Mouse (Mus musculus) spleen, adult 2 months (tissue): ENCODE measurements around the gene Ppm1h. TPM values are rescaled to one million over a fixed set of nuclear protein-coding genes. Genes with fewer than 3 reads are reported as not detected.

ENCODE experiments used
- DNase-seq, 2 experiments: peaks; one replicate each; pipeline versions ENCODE4 v3.0.0 to v3.0.0-alpha.2; 2012 to 2021; ENCODE audit warnings: low spot score in 2 of 2, low read depth in 1 of 2
- H3K27ac ChIP-seq: fragments of 200-500 bp; 2 replicates; pipeline ENCODE4 v1.5.1; 2012; ENCODE audit warnings: low read length, inconsistent platforms; ENCODE audit not compliant: insufficient read depth
- H3K27me3 ChIP-seq: fragments of 200-500 bp; 2 replicates; pipeline ENCODE4 v1.6.1; 2012; ENCODE audit warnings: mild to moderate bottlenecking, moderate library complexity, low read length, inconsistent platforms; ENCODE audit not compliant: control insufficient read depth, insufficient read depth
- H3K36me3 ChIP-seq: fragments of 200-500 bp; 2 replicates; pipeline ENCODE4 v1.6.1; 2012; ENCODE audit warnings: mild to moderate bottlenecking, low read length, inconsistent platforms; ENCODE audit not compliant: control insufficient read depth, insufficient read depth
- H3K4me1 ChIP-seq: fragments of 200-500 bp; 2 replicates; pipeline ENCODE4 v1.6.1; 2011; ENCODE audit warnings: inconsistent platforms; ENCODE audit not compliant: control insufficient read depth, insufficient read depth, insufficient read length
- H3K4me3 ChIP-seq: fragments of 200-500 bp; 2 replicates; pipeline ENCODE4 v1.5.1; 2011; ENCODE audit warnings: mild to moderate bottlenecking, inconsistent platforms; ENCODE audit not compliant: insufficient read depth, insufficient read length; ENCODE audit errors: extremely low read depth
- CTCF ChIP-seq: fragments of 200-500 bp; IDR thresholded peaks from 2 replicates; pipeline ENCODE4 v1.5.1; 2011; ENCODE audit warnings: mild to moderate bottlenecking, inconsistent platforms; ENCODE audit not compliant: insufficient read depth, insufficient read length, insufficient replicate concordance; ENCODE audit errors: extremely low read depth
- POLR2A ChIP-seq: fragments of 200-500 bp; IDR thresholded peaks from 2 replicates; pipeline ENCODE4 v1.6.1; 2011; ENCODE audit warnings: low read depth, low read length, inconsistent platforms
- WGBS: fragments of 180-500 bp; shearing (Covaris S2); methylation state at CpG from one replicate; pipeline ENCODE4 v1.1.7; 2018; 5-methylcytosine and 5-hydroxymethylcytosine counted together
- polyA plus RNA-seq: library from polyadenylated mRNA; depleted of rRNA; stranded (reverse); fragments of >200 nt; gene quantifications from 2 replicates; pipeline ENCODE4 v1.2.3, GENCODE M21; 2012; rRNA removed

The Ppm1h gene
- 9.7 and 13.9 TPM in 2 replicates for polyA plus RNA-seq

DNA sequence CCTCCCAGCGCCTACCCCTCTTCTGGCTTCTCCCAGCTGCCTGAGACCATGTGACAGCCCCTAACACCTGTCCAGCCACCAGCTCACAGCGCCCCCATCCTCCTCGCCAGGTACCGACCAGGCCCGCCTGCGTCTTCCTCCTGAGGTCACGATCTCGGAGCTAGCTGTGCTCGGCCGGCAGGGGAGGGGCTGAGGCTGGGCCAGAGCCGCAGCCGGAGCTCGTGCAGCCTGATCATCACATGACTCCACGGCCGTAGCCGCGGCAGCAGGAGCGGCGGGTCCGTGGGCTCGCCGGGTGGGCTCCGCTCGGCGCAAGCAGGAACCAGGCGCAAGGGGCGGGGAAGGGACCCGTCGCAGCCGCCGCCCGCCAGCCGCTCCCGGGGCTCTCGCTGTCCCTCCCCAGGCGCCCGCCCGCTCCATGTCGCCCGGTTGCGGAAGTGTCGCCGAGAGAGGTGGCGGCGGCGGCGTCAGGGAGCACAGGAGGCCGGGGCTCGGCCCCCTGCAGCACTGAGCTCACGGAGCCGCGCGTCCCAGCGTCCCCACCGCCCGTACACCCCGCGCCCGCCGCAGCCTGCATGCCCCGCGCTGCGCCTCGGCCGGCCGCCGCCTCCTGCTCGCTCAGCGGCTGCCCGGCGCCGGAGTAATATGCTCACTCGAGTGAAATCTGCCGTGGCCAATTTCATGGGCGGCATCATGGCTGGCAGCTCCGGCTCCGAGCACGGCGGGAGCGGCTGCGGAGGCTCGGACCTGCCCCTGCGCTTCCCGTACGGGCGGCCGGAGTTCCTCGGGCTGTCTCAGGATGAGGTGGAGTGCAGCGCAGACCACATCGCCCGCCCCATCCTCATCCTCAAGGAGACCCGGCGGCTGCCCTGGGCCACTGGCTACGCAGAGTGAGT lies at the start of gene Ppm1h:
Ppm1h (plus strand) TSS at position 222 of the 896 bp plus-strand sequence.
- no peaks in the 10 kb centered on the region; the same call in none of the 2 replicates for H3K4me1 ChIP-seq
- H3K4me3 ChIP-seq: peak within 1 kb of the TSS; percentile 73
- peaks cover 7% of the 10 kb centered on the region for H3K27me3 ChIP-seq
- WGBS: under 1% methylated on average over 79 of the region's 94 CpGs
- peak within 1 kb of the TSS; percentile 89 for H3K27ac ChIP-seq
- DNase-seq: peak in 1 of 2 experiments; percentile 59
- no peaks in the 10 kb centered on the region for H3K36me3 ChIP-seq
- TF ChIP-seq CTCF (peak; percentile 14; the same call in 1 of the 2 replicates), POLR2A (no peak; the same call in 1 of the 2 replicates)

DNA sequence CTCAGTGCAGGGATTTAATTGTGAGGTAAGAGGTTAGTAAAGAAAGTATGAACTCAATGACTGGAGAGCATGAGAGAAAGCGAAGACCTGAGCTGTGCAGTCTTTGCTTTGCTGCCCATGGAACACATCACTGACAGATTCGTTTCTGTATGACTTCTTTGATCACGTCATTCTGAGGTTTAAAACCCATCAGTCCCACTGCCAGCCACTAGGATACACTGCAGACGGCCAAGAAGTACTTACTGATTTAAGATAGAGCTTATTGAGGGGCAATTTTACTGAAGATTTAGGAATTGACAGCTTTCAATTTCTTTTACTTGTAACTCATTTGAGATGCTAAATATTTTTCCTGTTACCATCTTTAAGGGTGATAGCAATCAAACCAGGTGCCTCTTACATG lies 49.6 kb upstream of the Ppm1h start:
- TF ChIP-seq CTCF: no peak
- TF ChIP-seq POLR2A: no peak
- H3K4me1 ChIP-seq: no peaks in the 10 kb centered on the region
- 62% methylated on average over 4 of the region's 4 CpGs for WGBS

DNA sequence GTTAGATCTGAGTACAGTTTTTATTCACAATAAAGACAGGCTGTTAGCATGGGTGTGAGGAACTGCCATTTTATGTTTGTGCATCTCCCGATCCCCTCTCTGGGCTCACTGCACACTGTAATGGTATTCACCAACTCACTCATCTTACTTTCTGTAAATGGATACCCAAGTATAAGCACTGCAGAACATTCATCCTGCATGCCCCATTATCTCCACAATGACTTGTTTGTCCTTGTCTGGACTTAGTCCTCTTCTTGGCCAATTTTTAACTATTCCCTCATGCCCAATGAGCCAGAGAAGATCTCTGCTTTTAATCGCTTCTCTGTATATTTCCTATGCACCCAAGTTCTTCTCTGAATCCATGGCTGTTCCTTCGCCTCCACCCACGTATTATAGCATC lies 38.7 kb upstream of the Ppm1h start:
- no peak for DNase-seq
- WGBS: 88% methylated on average over 4 of the region's 4 CpGs

More for the DNA sequence above, 49.6 kb upstream of the Ppm1h start:
- Histone ChIP-seq H3K27me3 (no peaks in the 10 kb centered on the region), H3K36me3 (no peaks in the 10 kb centered on the region), H3K27ac (no peak overlapping the region), H3K4me3 (no peak overlapping the region)
- DNase-seq: no peak

DNA sequence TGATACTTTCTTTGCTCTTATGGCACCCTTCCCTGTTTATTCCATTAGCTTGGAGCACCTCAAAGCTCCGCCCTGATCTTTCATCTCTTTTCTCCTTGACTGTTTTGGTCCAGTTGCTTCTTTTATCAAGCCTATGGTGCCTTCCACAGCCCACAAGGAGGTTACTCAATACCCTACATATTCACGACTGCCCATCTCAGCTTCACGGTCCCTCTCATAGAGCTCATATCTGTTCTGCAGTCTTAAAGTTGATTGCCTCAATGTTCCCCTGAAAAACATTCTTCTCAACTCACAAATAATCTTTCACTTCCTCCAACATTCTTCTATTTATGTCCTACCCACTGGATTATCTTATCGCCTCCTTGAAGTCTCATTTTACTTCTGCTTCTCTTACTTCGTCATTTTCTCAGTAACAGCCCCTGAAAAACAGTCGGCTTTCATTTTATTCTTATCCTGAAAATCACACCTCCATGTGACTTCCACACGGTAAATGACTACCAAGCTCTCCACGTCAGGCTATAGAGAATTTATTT lies 37.2 kb upstream of the Ppm1h start:
- no peak overlapping the region for H3K4me3 ChIP-seq
- H3K36me3 ChIP-seq: no peaks in the 10 kb centered on the region
- H3K27me3 ChIP-seq: no peaks in the 10 kb centered on the region
- no peaks in the 10 kb centered on the region for H3K4me1 ChIP-seq
- WGBS: 53% methylated on average over 8 of the region's 8 CpGs
- TF ChIP-seq POLR2A (no peak), CTCF (no peak)
- H3K27ac ChIP-seq: no peak overlapping the region
- DNase-seq: no peak

More for the DNA sequence above, 38.7 kb upstream of the Ppm1h start:
- Histone ChIP-seq H3K36me3 (no peaks in the 10 kb centered on the region), H3K4me1 (no peaks in the 10 kb centered on the region), H3K4me3 (no peak overlapping the region), H3K27ac (no peak overlapping the region), H3K27me3 (no peaks in the 10 kb centered on the region)
- TF ChIP-seq CTCF (no peak), POLR2A (no peak)

DNA sequence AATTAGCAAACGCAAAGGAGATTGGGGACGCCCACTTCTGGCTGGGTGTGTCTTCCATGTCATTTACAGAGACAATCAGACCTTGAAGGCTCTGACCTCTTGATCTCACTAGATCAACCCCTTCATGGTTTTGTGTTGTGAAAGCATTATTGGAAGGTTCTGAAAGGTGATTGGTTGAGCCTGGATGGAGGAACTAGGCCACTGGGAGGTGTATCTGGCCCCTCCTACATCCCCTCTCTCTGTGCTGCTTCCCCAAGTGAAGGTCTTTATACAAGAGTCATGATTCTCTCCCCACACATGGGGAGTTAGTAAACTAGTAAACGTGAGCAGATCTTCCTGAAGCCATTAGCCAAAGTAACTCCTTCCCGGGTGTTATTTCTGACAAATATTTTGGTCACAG lies 36.4 kb upstream of the Ppm1h start:
- H3K27ac ChIP-seq: no peak overlapping the region
- H3K27me3 ChIP-seq: no peaks in the 10 kb centered on the region
- no peak for DNase-seq
- H3K36me3 ChIP-seq: no peaks in the 10 kb centered on the region
- no peaks in the 10 kb centered on the region for H3K4me1 ChIP-seq
- TF ChIP-seq POLR2A (no peak), CTCF (no peak)
- 80% methylated on average over 4 of the region's 4 CpGs for WGBS
- no peak overlapping the region for H3K4me3 ChIP-seq

DNA sequence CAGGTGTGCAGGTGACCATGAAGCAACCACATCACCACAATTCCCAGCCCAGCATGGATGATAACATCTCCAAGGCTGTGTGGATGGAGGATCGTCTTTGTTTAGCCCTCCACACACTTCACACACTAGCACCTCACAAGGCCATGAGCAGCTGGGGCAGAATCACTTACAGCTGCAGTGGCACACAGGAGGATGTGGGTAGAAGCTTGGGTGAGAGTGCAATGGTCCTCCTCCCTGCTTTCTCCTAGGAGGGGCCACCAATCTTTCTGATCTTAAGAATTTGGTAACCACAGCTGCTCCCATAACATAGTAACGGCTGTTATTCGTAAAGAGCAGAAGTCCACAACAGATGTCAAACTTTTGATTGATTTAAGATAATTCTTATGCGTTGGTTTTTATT lies 26.6 kb upstream of the Ppm1h start:
- WGBS: 22% methylated on average over 4 of the region's 4 CpGs
- peak; percentile 13 to 42 for DNase-seq
- H3K4me1 ChIP-seq: no peaks in the 10 kb centered on the region
- H3K36me3 ChIP-seq: no peaks in the 10 kb centered on the region
- no peak overlapping the region for H3K4me3 ChIP-seq
- H3K27me3 ChIP-seq: no peaks in the 10 kb centered on the region
- TF ChIP-seq POLR2A (no peak), CTCF (no peak)
- peak overlapping the region; percentile 62 for H3K27ac ChIP-seq
